Mouse (Mus musculus) lung, postnatal 0 days (tissue): ENCODE measurements around the gene Lclat1. TPM values are rescaled to one million over a fixed set of nuclear protein-coding genes. Genes with fewer than 3 reads are reported as not detected.

Experiments used
- ATAC-seq: fragments of 200-750 bp; cut with Nextera tagmentation; 2 replicates; pipeline ENCODE4 v1.8.0; 2017; ENCODE audit warnings: moderate library complexity
- DNase-seq: peaks from one replicate; pipeline ENCODE4 v3.0.0-alpha.2; 2016; ENCODE audit warnings: low spot score
- H3K27ac ChIP-seq: fragments of 300-500 bp; sonication (generic); 2 replicates; pipeline ENCODE4 v1.5.1; 2014; ENCODE audit warnings: antibody characterized with exemption, mild to moderate bottlenecking, low read length, mixed read lengths
- H3K27me3 ChIP-seq: fragments of 300-500 bp; sonication (generic); replicated peaks from 2 replicates; pipeline ENCODE4 v1.6.1; 2014; ENCODE audit warnings: low read length, mixed read lengths; ENCODE audit not compliant: insufficient read depth
- H3K36me3 ChIP-seq: fragments of 300-500 bp; sonication (generic); 2 replicates; pipeline ENCODE4 v1.6.1; 2014; ENCODE audit warnings: low read length, mixed read lengths; ENCODE audit not compliant: insufficient read depth
- H3K4me1 ChIP-seq: fragments of 300-500 bp; sonication (generic); 2 replicates; pipeline ENCODE4 v1.6.1; 2014; ENCODE audit warnings: antibody characterized with exemption, low read depth, low read length, mixed read lengths; ENCODE audit not compliant: insufficient read depth
- H3K4me2 ChIP-seq: fragments of 300-500 bp; sonication (generic); replicated peaks from 2 replicates; pipeline ENCODE4 v1.6.1; 2014; ENCODE audit warnings: low read depth, mild to moderate bottlenecking, low read length, moderate library complexity, mixed read lengths
- H3K4me3 ChIP-seq: fragments of 300-500 bp; sonication (generic); 2 replicates; pipeline ENCODE4 v1.5.1; 2014; ENCODE audit warnings: low read depth, low read length
- H3K9ac ChIP-seq: fragments of 300-500 bp; sonication (generic); replicated peaks from 2 replicates; pipeline ENCODE4 v1.6.1; 2014; ENCODE audit warnings: low read depth, mild to moderate bottlenecking
- H3K9me3 ChIP-seq: fragments of 300-500 bp; sonication (generic); 2 replicates; pipeline ENCODE4 v1.6.1; 2016; ENCODE audit warnings: low read length, mixed read lengths
- CTCF ChIP-seq: IDR thresholded peaks from 2 replicates; pipeline ENCODE4 v1.5.1; 2016; ENCODE audit warnings: antibody characterized with exemption, mild to moderate bottlenecking
- EP300 ChIP-seq: IDR thresholded peaks from 2 replicates; pipeline ENCODE4 v1.6.1; 2016; ENCODE audit warnings: antibody characterized with exemption, mild to moderate bottlenecking, control low read depth
- WGBS: fragments of 180-500 bp; shearing (Covaris S2); extraction: QIAGEN DNeasy Blood & Tissue Kit; methylation state at CpG from one replicate; pipeline ENCODE4 v1.1.7; 2014; 5-methylcytosine and 5-hydroxymethylcytosine counted together
- polyA plus RNA-seq: library from polyadenylated mRNA; unstranded; fragments of >200 nt; fragmentation: Nextera tagmentation; extraction: Ambion mirVana; gene quantifications from 2 replicates; pipeline ENCODE4 v1.2.1, GENCODE M21; 2015

Lclat1 gene
- polyA plus RNA-seq, 1 experiment from 2014 or later: 10.2 TPM

DNA sequence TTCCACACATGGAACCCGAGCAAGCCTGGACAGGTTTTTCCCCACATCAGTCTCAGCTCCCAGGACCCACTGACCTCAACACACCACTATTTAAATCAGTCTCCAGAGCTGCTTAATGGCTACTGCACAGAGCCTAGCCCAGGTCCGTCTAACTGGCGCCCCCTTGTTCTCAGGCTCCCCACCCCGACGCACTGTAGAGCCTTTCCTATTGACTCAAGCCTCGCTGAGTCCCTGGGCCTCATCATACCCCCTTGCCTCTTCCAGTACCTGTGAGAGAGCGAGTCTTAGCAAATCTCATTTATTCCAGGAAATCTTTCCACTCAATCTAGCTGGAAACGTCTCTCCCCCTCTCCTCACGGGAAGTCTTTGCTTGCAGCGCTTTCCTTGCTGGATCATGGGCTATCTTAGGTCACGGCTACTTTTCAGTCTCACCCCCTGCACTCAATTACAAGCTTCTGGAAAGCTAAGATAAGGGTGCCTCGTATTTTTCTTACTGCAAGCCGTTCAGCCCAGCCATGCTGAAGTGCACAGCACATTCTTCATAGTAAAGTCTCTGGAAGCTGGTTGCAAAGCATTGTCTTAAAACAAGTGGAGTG, 137.4 kb downstream of the Lclat1 start:
- H3K4me3 ChIP-seq: no peak overlapping the region
- no peak overlapping the region for H3K4me2 ChIP-seq
- no peaks in the 10 kb centered on the region for H3K36me3 ChIP-seq
- 35% methylated on average over 13 of the region's 13 CpGs for WGBS
- no peaks in the 10 kb centered on the region for H3K9me3 ChIP-seq
- no peaks in the 10 kb centered on the region for H3K27me3 ChIP-seq
- H3K9ac ChIP-seq: no peak overlapping the region
- ATAC-seq: no peak; the same call in 1 of the 2 replicates
- TF ChIP-seq EP300 (no peak), CTCF (no peak)
- H3K4me1 ChIP-seq: no peaks in the 10 kb centered on the region
- H3K27ac ChIP-seq: no peak overlapping the region
- no peak for DNase-seq

DNA sequence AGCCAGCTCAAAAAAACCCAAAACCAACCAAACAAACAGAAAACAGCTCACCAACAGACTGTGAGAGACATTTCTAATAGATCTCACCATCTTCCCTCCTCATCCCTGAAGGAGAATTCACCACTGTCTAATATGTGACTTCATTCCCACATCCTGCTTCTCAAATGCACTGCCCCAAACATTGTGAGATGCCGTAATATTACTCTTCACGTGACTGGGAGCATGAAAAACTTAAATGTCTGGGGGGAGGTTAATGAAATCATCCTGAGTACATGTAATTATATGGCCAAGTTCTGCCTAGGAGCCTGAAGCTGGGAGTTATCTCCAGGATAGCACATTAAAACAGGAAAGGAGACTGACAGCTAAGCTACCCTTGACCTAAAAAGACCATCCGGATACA, 138.3 kb downstream of the Lclat1 start:
- no peak for TF ChIP-seq CTCF
- no peak for TF ChIP-seq EP300
- 61% methylated on average over 3 of the region's 3 CpGs for WGBS
- Histone ChIP-seq H3K36me3 (no peaks in the 10 kb centered on the region), H3K9ac (no peak overlapping the region), H3K4me1 (no peaks in the 10 kb centered on the region), H3K9me3 (no peaks in the 10 kb centered on the region), H3K27ac (no peak overlapping the region), H3K27me3 (no peaks in the 10 kb centered on the region), H3K4me2 (no peak overlapping the region), H3K4me3 (no peak overlapping the region)
- DNase-seq (no peak), ATAC-seq (no peak)

DNA sequence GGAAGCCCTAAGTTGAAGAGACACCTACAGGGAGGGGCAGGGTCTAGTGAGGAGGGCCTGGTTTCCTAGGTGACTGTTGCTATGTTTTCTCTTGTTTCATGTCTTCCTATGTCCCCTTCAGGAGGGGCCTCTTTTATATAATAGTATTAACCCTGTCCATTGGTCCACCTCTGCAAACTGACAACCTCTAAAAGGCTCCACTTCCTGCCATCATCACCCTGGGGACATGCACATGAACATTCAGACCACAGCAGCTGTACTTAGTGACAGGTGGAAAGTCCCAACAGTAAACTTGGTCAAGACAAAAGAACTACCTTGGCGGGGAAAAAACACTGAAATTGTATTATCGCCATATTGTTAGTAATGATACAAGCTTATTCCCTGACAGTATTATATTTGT, 139.1 kb downstream of the Lclat1 start:
- no peak overlapping the region for H3K27ac ChIP-seq
- H3K9ac ChIP-seq: no peak overlapping the region
- no peaks in the 10 kb centered on the region for H3K27me3 ChIP-seq
- DNase-seq (no peak), ATAC-seq (no peak)
- H3K4me3 ChIP-seq: no peak overlapping the region
- WGBS: 93% methylated on average over 2 of the region's 2 CpGs
- no peaks in the 10 kb centered on the region for H3K9me3 ChIP-seq
- TF ChIP-seq CTCF: no peak
- TF ChIP-seq EP300: no peak
- no peaks in the 10 kb centered on the region for H3K4me1 ChIP-seq
- no peaks in the 10 kb centered on the region for H3K36me3 ChIP-seq
- H3K4me2 ChIP-seq: no peak overlapping the region

DNA sequence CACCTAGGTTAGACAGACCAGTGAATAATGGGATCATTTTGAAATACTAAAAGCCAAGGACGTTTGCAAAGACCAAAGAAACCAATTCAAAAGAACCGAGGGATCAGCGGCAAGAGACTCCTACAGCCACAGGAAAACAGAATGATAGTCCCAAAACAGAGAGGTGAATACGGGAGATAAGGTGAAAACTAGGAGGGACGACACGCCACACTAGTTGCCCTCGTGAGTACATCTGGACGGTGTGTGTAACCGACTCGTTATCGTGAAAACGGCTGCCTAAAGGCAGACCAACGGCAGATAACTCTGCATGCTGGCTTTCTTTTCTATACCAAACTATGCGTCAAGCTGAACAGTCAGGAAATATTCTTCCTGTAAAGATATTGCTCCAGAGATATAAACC, 140.0 kb downstream of the Lclat1 start:
- DNase-seq: no peak
- Histone ChIP-seq H3K9ac (no peak overlapping the region), H3K4me1 (no peaks in the 10 kb centered on the region), H3K36me3 (no peaks in the 10 kb centered on the region), H3K4me2 (no peak overlapping the region), H3K27ac (no peak overlapping the region), H3K27me3 (no peaks in the 10 kb centered on the region), H3K4me3 (no peak overlapping the region), H3K9me3 (no peaks in the 10 kb centered on the region)
- TF ChIP-seq CTCF (no peak), EP300 (no peak)
- ATAC-seq: no peak
- 90% methylated on average over 14 of the region's 14 CpGs for WGBS

DNA sequence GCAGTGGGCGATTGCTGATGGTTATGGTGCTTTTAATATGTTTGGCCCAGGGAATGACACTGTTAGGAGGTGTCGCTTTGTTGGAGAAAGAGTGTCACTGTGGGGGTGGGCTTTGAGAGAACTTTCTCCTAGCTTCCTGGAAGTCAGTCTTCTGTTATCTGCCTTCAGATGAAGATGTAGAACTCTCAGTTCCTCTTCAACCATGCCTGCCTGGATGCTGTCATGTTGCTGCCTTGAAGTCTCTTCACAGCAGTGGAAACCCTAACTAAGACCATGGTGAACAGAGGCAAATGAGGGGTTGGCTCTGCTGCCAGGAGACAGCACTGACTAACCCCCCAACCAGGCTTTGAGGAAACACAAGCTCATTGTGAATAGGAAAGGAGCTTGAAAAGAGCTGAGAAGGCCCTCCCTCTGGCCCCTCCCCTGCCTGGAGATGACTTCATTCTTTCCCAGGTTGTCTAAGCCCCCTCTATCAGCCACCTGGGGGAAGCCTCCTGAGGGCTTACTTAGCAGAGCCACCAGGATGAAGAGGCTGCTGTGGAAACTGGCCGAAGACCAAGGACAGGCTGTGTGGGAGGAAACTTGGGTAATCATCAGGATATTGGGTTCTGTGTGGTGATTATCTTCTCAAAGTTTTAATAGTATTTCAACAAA, 142.8 kb downstream of the Lclat1 start:
- no peak for TF ChIP-seq CTCF
- no peak for TF ChIP-seq EP300
- no peak overlapping the region for H3K4me2 ChIP-seq
- H3K27ac ChIP-seq: no peak overlapping the region
- 80% methylated on average over 3 of the region's 3 CpGs for WGBS
- no peak overlapping the region for H3K4me3 ChIP-seq
- no peak for DNase-seq
- H3K9ac ChIP-seq: no peak overlapping the region
- no peaks in the 10 kb centered on the region for H3K36me3 ChIP-seq
- no peak for ATAC-seq
- no peaks in the 10 kb centered on the region for H3K9me3 ChIP-seq
- H3K27me3 ChIP-seq: no peaks in the 10 kb centered on the region
- no peaks in the 10 kb centered on the region for H3K4me1 ChIP-seq

DNA sequence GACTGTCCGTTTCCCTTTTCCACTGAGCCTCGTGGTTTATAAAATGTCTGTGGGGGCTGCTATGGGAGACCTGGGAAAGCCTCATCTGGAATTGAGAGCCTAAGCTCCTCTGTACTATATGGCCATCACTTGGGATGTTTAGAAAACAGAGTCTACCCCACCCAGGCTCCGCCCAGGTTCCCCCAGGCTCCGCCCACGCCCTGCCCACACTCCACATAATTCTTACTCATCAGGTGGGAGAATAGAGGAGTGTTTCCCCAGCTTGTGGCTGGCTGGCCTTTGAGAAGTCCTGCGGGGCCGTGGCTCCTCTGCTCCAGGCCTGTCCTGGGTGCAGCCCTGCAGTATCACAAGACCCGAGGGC, 143.3 kb downstream of the Lclat1 start:
- H3K9ac ChIP-seq: no peak overlapping the region
- H3K36me3 ChIP-seq: no peaks in the 10 kb centered on the region
- WGBS: 53% methylated on average over 8 of the region's 8 CpGs
- H3K27ac ChIP-seq: no peak overlapping the region
- H3K4me2 ChIP-seq: no peak overlapping the region
- H3K4me1 ChIP-seq: no peaks in the 10 kb centered on the region
- H3K4me3 ChIP-seq: no peak overlapping the region
- H3K27me3 ChIP-seq: no peaks in the 10 kb centered on the region
- DNase-seq (no peak), ATAC-seq (no peak)
- no peaks in the 10 kb centered on the region for H3K9me3 ChIP-seq
- TF ChIP-seq EP300: no peak
- TF ChIP-seq CTCF: no peak
